Mouse (Mus musculus) kidney, embryonic 14.5 days (tissue): ENCODE measurements around the gene Gm49450. TPM values are rescaled to one million over a fixed set of nuclear protein-coding genes. Genes with fewer than 3 reads are reported as not detected.
"Not testable (repeated sequence)": the region's sequence is repeated elsewhere in the genome, so short reads cannot be mapped to it uniquely, and the experiment has no call there.

ENCODE experiments used
- ATAC-seq: fragments of 200-750 bp; cut with Nextera tagmentation; 2 replicates; pipeline ENCODE4 v1.8.0; 2017; ENCODE audit warnings: moderate number of reproducible peaks, mild to moderate bottlenecking, moderate TSS enrichment, moderate library complexity; ENCODE audit not compliant: low FRiP score, low TSS enrichment
- H3K27ac ChIP-seq: fragments of 300-500 bp; sonication (generic); 2 replicates; pipeline ENCODE4 v1.5.1; 2014; ENCODE audit warnings: low read depth, mild to moderate bottlenecking, low read length, moderate library complexity, mixed read lengths
- H3K27me3 ChIP-seq: fragments of 300-500 bp; sonication (generic); 2 replicates; pipeline ENCODE4 v1.6.1; 2014; ENCODE audit warnings: mild to moderate bottlenecking, low read length; ENCODE audit not compliant: control insufficient read depth, insufficient read depth
- H3K36me3 ChIP-seq: fragments of 300-500 bp; sonication (generic); 2 replicates; pipeline ENCODE4 v1.6.1; 2014; ENCODE audit warnings: low read length, mixed read lengths; ENCODE audit not compliant: control insufficient read depth, insufficient read depth
- H3K4me1 ChIP-seq: fragments of 300-500 bp; sonication (generic); 2 replicates; pipeline ENCODE4 v1.6.1; 2014; ENCODE audit warnings: low read length, mixed read lengths; ENCODE audit not compliant: control insufficient read depth, insufficient read depth
- H3K4me2 ChIP-seq: fragments of 300-500 bp; sonication (generic); replicated peaks from 2 replicates; pipeline ENCODE4 v1.6.1; 2014; ENCODE audit warnings: low read depth, mild to moderate bottlenecking, low read length
- H3K4me3 ChIP-seq: fragments of 300-500 bp; sonication (generic); 2 replicates; pipeline ENCODE4 v1.5.1; 2014; ENCODE audit warnings: mild to moderate bottlenecking, low read length
- H3K9ac ChIP-seq: fragments of 300-500 bp; sonication (generic); 2 replicates; pipeline ENCODE4 v1.6.1; 2014; ENCODE audit warnings: low read depth, mild to moderate bottlenecking, low read length, moderate library complexity
- H3K9me3 ChIP-seq: fragments of 300-500 bp; sonication (generic); 2 replicates; pipeline ENCODE4 v1.6.1; 2016; ENCODE audit warnings: low read length; ENCODE audit not compliant: control insufficient read depth
- WGBS: fragments of 180-500 bp; shearing (Covaris S2); extraction: QIAGEN DNeasy Blood & Tissue Kit; methylation state at CpG from one replicate; pipeline ENCODE4 v1.1.7; 2014; 5-methylcytosine and 5-hydroxymethylcytosine counted together
- polyA plus RNA-seq: library from polyadenylated mRNA; unstranded; fragments of >200 nt; fragmentation: Nextera tagmentation; extraction: Ambion mirVana; gene quantifications from 2 replicates; pipeline ENCODE4 v1.2.1, GENCODE M21; 2014

Gm49450 gene
- polyA plus RNA-seq, 1 experiment from 2014 or later = not detected

DNA sequence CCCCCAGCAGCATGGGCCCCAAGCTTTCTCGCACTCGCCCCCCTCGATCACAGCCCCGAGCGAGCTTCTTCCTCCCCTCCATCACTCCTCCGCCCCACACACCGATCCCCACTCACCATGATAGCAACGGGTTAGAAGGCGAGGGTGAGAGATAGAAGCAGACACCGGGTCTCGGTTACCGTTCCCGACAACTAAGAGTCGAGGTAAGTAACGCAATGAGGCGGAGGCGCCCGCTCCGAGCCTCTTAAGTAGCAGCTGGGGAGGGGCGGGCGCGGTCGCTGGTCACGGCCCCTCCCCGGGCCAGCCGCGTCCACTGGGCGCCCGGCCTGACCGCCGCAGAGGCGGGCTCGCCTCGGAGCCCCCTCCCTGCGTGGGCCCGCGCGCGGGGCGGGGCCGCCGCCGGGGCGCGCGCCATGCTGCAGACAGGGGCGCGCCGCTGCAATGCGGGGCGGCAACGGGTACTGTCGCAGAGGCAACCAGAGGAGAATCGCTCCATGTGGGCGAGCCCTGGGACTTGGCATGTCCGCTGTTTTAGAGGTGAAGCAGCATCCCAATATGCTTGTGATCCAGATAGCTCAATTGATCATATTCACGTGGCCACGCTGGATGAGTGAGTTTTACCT, 19.0 kb downstream of the Gm49450 start, which contains the start of gene Tuba1b:
TSS of gene Tuba1b (minus strand) at position 349 of the 623 bp plus-strand sequence.
- no peaks in the 10 kb centered on the region for H3K9me3 ChIP-seq
- H3K27me3 ChIP-seq = no peaks in the 10 kb centered on the region
- H3K4me1 ChIP-seq = peaks cover 14% of the 10 kb centered on the region
- peak within 1 kb of the TSS; percentile 88 for H3K9ac ChIP-seq
- peak; percentile 97 for ATAC-seq
- H3K36me3 ChIP-seq = peaks cover 9% of the 10 kb centered on the region
- peak within 1 kb of the TSS; percentile 98 for H3K27ac ChIP-seq
- H3K4me2 ChIP-seq = peak within 1 kb of the TSS; percentile 95
- H3K4me3 ChIP-seq = peak within 1 kb of the TSS; percentile 82
- under 1% methylated on average over 57 of the region's 58 CpGs for WGBS

DNA sequence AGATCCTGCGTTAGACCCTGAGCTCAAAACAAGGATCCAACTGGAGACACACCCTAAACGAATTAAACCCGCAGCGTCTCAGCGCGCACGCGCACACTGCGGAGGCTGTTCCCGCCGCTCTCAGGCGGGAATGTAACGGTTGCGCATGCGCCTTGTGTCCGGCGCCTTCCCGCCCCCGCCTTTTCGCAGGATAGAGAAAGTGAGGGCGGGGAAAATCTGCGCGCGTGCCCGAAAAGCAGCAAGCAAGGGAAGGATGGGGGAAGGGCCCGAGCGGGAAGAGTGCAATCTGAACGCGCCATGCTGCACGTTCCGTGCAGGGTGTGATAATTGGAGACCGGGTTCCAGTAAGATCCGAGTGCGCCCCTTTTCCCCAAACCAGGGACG, 19.5 kb downstream of the Gm49450 start:
- Histone ChIP-seq H3K4me3 (peak overlapping the region; percentile 82), H3K27ac (peak overlapping the region; percentile 98), H3K36me3 (peaks cover 9% of the 10 kb centered on the region), H3K27me3 (no peaks in the 10 kb centered on the region), H3K4me1 (peaks cover 18% of the 10 kb centered on the region), H3K4me2 (peak overlapping the region; percentile 95), H3K9ac (peak overlapping the region; percentile 88), H3K9me3 (no peaks in the 10 kb centered on the region)
- ATAC-seq = peak; percentile 78
- under 1% methylated on average over 35 of the region's 35 CpGs for WGBS

DNA sequence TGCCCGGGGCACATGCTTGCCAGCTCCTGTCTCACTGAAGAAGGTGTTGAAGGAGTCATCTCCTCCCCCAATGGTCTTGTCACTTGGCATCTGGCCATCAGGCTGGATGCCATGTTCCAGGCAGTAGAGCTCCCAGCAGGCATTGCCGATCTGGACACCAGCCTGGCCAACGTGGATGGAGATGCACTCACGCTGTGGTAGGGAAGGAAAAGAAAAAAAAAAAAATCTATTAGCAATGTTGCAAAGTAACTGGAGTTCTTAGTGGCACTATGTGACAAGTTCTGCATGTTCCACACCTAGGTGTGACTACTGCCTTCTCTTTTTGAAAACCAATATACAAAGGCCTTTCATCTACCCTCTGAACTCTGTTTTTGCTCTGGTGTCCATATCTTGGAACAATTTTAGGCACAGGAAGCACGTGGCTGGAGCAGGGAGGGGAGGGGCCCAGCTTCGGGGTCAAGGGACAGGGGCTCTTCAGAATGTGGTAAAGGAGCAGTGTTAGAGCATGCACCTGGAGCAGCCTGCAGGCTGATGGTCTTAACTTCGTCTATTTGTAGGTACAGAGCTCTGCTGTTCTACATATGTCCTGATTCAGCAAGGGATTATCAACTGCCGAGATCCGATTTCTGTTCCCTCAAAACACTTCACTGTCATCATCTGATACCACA, 20.2 kb downstream of the Gm49450 start:
- Histone ChIP-seq H3K4me3 (peak overlapping the region; percentile 82), H3K4me2 (peak overlapping the region; percentile 95), H3K4me1 (peaks cover 19% of the 10 kb centered on the region), H3K27ac (peak overlapping the region; percentile 98; the same call in 1 of the 2 replicates), H3K9ac (peak overlapping the region; percentile 88)
- H3K36me3 ChIP-seq, H3K27me3 ChIP-seq, ATAC-seq, H3K9me3 ChIP-seq: not testable (repeated sequence)
- 10% methylated on average over 8 of the region's 9 CpGs for WGBS

DNA sequence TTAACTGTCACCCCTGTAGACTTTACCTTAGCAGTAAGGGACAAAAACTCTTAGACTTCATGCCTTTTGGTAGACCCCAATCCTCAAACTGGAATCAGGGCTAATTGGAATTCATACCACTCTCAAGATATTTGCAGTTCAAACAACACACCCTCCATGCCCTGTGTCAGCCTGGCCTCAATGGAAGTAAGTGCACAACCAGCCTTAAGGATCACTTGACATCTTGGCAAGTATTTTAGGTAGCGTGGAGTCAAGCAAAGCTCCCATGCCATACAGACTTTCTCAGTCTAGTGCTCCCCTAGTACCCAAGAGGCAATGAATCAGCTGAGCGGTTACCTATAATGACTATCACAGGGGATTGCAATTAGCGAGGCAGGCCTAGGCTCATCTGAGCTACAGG, 22.4 kb downstream of the Gm49450 start:
- H3K9ac ChIP-seq = 0 out of 2 replicates have a peak overlapping the region, but pooled peaks have one; percentile 23
- H3K27me3 ChIP-seq = no peaks in the 10 kb centered on the region
- H3K36me3 ChIP-seq = peaks cover 9% of the 10 kb centered on the region
- WGBS = 79% methylated on average over 3 of the region's 3 CpGs
- peaks cover 18% of the 10 kb centered on the region for H3K4me1 ChIP-seq
- no peaks in the 10 kb centered on the region for H3K9me3 ChIP-seq
- no peak for ATAC-seq
- no peak overlapping the region for H3K4me2 ChIP-seq
- H3K27ac ChIP-seq = no peak overlapping the region
- H3K4me3 ChIP-seq = no peak overlapping the region

DNA sequence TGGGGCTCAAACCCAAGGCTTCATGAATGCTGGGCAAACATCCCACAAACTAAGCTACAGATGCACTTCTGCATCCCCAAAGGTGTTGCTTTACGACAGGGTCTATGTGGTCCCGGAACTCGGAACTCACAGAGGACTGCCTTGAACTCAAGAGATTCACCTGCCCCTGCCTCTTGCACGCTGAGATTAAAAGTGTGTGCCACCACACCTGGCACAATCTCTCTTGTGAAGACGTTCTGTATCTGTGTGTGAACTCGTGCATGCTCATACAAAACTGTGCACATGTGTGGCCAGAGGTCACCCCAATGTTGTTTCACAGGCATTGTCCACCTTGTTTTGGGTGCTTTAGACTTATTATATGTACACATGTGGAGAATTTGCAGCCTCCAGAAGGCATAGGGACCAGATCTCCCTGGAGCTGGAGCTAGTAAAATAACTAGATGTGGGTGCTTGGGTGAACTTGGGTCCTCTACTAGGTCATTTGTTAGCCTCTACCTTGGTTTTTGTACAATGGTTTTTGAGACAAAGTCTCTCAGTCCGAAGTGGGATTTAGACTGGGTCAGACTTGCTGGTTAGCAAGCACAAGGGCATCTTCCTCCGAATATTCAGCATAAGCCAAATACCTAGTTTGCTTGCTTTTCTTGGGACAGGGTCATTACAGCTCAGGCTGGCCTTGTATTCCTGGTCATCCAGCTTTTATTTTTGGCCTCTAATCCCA, 23.2 kb downstream of the Gm49450 start:
- 39% methylated on average over 8 of the region's 8 CpGs for WGBS
- Histone ChIP-seq H3K4me2 (no peak overlapping the region), H3K27me3 (no peaks in the 10 kb centered on the region), H3K4me1 (peaks cover 10% of the 10 kb centered on the region), H3K27ac (no peak overlapping the region), H3K9ac (no peak overlapping the region), H3K36me3 (peaks cover 9% of the 10 kb centered on the region), H3K9me3 (no peaks in the 10 kb centered on the region), H3K4me3 (no peak overlapping the region)
- ATAC-seq = no peak

DNA sequence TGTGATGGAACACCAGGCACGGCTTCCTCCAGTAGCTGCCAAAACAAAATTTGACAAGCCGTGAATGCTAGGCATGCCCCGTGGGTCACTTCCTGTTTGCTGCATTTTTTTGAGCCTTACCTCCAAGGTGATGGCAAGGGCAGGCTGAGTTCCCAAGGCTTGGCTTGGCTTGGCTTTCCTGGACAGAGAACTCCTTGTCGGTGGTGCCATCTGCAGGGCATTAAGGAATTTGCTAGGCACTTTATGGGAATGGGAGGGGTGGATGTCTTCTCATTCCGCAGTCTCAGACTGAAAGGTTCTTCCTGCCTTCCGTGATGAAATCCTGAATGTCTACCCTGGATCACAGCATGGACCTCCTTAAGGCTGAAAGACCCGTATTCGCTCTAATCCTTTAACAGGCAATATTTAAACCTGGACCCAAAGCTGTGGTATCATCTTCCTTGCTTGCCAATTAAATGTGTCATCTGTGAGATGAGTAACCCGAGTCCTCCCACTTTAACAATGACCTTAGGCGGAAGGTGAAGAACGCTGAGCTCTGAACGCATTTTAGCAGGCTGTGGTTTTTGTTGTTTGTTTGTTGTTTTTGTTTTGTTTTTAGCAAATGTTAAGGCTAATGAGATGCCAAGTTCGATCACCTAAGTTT, 24.6 kb downstream of the Gm49450 start:
- H3K4me3 ChIP-seq = no peak overlapping the region
- H3K9me3 ChIP-seq = no peaks in the 10 kb centered on the region
- no peak overlapping the region for H3K9ac ChIP-seq
- no peak overlapping the region for H3K27ac ChIP-seq
- peaks cover 7% of the 10 kb centered on the region; the same call in 1 of the 2 replicates for H3K4me1 ChIP-seq
- H3K4me2 ChIP-seq = 0 out of 2 replicates have a peak overlapping the region, but pooled peaks have one; percentile 10
- H3K27me3 ChIP-seq = no peaks in the 10 kb centered on the region
- H3K36me3 ChIP-seq = peaks cover 9% of the 10 kb centered on the region
- WGBS = 10% methylated on average over 13 of the region's 13 CpGs
- ATAC-seq = peak; percentile 70

GRCm38 (mm10) chr15:98927566-98927965, 25.8 kb downstream of the Gm49450 start:
- Histone ChIP-seq H3K36me3 (peaks cover 9% of the 10 kb centered on the region), H3K9me3 (no peaks in the 10 kb centered on the region), H3K4me2 (no peak overlapping the region), H3K9ac (no peak overlapping the region), H3K4me3 (no peak overlapping the region), H3K27me3 (no peaks in the 10 kb centered on the region), H3K27ac (no peak overlapping the region), H3K4me1 (peaks cover 7% of the 10 kb centered on the region; the same call in 1 of the 2 replicates)
- ATAC-seq = no peak
- WGBS = 86% methylated on average over 5 of the region's 5 CpGs

DNA sequence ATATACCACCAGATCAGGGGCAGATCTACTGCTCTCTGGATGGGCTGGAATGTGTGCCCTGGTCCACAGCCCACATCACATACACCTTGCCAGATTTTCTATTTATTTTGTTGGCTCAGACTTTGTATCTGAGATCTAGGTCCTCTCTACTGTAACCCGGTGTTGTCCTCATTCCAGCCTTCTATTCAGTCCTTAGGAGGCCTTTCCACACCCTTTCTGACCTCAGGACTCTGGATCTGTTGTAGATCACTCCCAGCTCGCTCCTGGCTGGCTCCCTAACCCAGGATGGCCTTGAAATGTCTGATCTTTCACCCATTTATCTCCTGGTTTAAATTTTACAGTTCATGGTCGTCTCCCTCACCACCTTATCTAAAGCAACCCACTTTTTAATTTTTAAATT, 28.7 kb downstream of the Gm49450 start:
- Histone ChIP-seq H3K9me3 (no peaks in the 10 kb centered on the region), H3K4me3 (no peak overlapping the region), H3K36me3 (no peaks in the 10 kb centered on the region), H3K9ac (no peak overlapping the region), H3K27me3 (no peaks in the 10 kb centered on the region), H3K4me2 (no peak overlapping the region), H3K27ac (no peak overlapping the region), H3K4me1 (peaks cover 5% of the 10 kb centered on the region; the same call in 1 of the 2 replicates)
- ATAC-seq = no peak
- 71% methylated on average over 3 of the region's 3 CpGs for WGBS
